Mouse (Mus musculus) forebrain, embryonic 10.5 days (tissue): ENCODE measurements at regions not wholly inside any gene's neighbourhood (a gene's known extent, or its start where the extent isn't known, plus 50 kb on each side); places are given as distances from the start of the nearest gene placed in this dataset.

Source experiments
- DNase-seq: peaks from one replicate; pipeline ENCODE4 v3.0.0-alpha.2; 2017; ENCODE audit warnings: low spot score; ENCODE audit errors: extremely low spot score
- H3K27ac ChIP-seq: fragments of 300-500 bp; sonication (generic); 2 replicates; pipeline ENCODE4 v1.5.1; 2016; ENCODE audit warnings: mild to moderate bottlenecking
- H3K27me3 ChIP-seq: fragments of 300-500 bp; sonication (generic); 2 replicates; pipeline ENCODE4 v1.6.1; 2016; ENCODE audit warnings: mild to moderate bottlenecking; ENCODE audit not compliant: poor library complexity, severe bottlenecking
- H3K36me3 ChIP-seq: fragments of 300-500 bp; sonication (generic); replicated peaks from 2 replicates; pipeline ENCODE4 v1.6.1; 2016; ENCODE audit warnings: mild to moderate bottlenecking, moderate library complexity
- H3K4me1 ChIP-seq: fragments of 300-500 bp; sonication (generic); 2 replicates; pipeline ENCODE4 v1.6.1; 2016
- H3K4me3 ChIP-seq: fragments of 300-500 bp; sonication (generic); 2 replicates; pipeline ENCODE4 v1.5.1; 2016; ENCODE audit warnings: mild to moderate bottlenecking, moderate library complexity
- H3K9me3 ChIP-seq: fragments of 300-500 bp; sonication (generic); 2 replicates; pipeline ENCODE4 v1.6.1; 2016; ENCODE audit warnings: mild to moderate bottlenecking, moderate library complexity
- WGBS: fragments of 180-500 bp; shearing (Covaris S2); methylation state at CpG from one replicate; pipeline ENCODE4 v1.1.7; 2016; 5-methylcytosine and 5-hydroxymethylcytosine counted together

DNA sequence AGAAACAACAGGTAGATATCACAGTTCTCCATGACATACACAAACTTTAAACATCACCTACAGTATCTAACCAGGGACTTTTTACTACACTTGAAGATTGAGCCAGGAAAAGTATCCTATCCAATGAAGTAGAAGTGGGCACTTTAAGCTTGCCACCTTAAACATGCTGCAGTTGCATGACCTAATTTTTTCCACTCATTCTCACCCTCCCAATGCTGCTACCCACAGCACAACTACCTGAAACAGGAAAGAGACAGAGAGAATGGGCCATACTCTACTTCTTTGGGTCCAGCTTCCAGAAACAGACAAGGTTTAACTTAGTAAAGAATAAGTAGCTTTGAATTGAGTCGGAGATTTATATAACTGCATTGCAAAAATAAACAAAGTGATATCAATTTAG, 594.9 kb upstream of the Mpdz start:
- WGBS, result 93% methylated on average over 1 of the region's 1 CpGs
- Histone ChIP-seq H3K27me3 (no peaks in the 10 kb centered on the region), H3K27ac (no peak overlapping the region), H3K36me3 (no peaks in the 10 kb centered on the region), H3K9me3 (no peaks in the 10 kb centered on the region), H3K4me1 (peaks cover 7% of the 10 kb centered on the region), H3K4me3 (no peak overlapping the region)
- DNase-seq, result no peak

DNA sequence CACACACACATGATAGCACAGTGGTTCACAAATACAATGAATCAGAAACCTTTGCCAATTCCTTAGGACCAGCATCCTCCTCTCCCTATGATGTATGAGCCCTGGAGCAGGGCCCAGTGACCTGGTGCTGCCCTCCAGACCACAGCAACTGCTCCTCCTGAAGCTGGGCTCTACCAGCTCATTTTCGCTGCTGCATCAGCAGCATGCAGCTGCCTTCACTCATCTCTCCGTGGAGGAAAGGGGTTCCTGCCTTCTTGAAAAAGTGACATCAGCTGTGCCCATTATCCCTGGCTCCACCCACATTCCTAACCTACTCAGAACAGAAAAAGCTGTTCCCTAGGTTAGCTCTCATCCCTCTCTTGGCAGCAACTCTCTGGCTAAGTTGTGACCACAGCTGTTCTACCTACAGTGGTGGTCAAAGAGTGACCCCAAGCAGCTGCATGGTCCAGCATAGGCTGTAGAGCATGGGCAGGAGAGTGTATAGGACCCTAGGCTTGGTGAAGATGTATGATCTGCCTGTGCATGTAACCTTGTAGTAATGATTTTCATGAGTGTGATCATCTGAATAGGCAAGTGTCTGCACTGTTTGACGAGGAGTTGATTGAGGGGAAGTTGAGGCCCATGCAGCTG, 592.6 kb upstream of the Mpdz start:
- H3K36me3 ChIP-seq, result no peaks in the 10 kb centered on the region
- H3K27ac ChIP-seq, result no peak overlapping the region
- H3K4me1 ChIP-seq, result peaks cover 7% of the 10 kb centered on the region
- H3K9me3 ChIP-seq, result no peaks in the 10 kb centered on the region
- 37% methylated on average over 3 of the region's 3 CpGs for WGBS
- DNase-seq, result no peak
- 0 out of 2 replicates have a peak, but pooled peaks cover 10% of the 10 kb centered on the region for H3K27me3 ChIP-seq
- H3K4me3 ChIP-seq, result no peak overlapping the region

DNA sequence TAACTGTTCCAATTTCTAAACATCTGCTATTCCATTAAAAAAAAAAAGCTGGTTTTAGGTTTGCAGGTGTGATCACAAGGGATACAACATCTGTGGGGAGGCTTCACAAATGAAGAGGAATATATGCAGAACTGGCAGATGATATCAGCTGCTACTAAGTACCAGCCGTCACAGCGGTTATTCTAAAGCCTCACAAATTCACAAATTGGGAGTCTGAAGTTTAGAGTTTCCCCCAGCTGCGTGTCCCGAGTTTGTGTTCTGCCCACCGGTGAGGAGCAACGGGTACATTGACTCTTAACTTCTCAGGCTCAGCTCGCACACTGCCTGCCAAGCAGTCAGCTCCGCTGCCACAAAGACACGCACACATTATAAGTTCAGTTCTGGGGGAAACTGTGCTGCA, 586.6 kb upstream of the Mpdz start:
- Histone ChIP-seq H3K4me3 (no peak overlapping the region), H3K27ac (no peak overlapping the region), H3K27me3 (peaks cover 26% of the 10 kb centered on the region), H3K36me3 (no peaks in the 10 kb centered on the region), H3K4me1 (peaks cover 35% of the 10 kb centered on the region), H3K9me3 (no peaks in the 10 kb centered on the region)
- no peak for DNase-seq
- WGBS, result 88% methylated on average over 9 of the region's 9 CpGs

DNA sequence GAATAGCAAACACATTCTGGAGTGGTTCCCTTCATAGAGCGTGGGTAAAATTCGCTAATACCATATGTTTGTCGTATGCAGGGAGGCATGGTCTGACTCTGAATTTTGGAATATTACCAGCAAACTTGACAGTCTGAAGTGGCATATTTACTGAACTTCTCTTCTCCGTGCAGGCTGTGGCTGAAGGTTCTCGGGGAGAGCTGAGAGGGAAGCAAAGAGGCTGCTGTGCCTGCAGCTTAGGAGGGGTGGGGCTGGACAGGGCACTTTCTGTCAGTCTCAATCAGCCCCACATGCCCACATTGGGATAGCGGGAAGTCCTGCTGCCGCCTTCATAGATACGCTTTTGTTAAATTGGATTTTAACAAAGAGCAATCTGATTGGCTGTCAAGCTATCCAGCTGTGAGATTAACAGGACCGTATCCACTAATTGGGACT, 584.8 kb upstream of the Mpdz start:
- peak; percentile 49 for DNase-seq
- H3K27ac ChIP-seq, result peak overlapping the region; percentile 48; the same call in 1 of the 2 replicates
- H3K27me3 ChIP-seq, result peaks cover 26% of the 10 kb centered on the region
- H3K4me1 ChIP-seq, result peaks cover 35% of the 10 kb centered on the region
- H3K4me3 ChIP-seq, result no peak overlapping the region
- no peaks in the 10 kb centered on the region for H3K36me3 ChIP-seq
- no peaks in the 10 kb centered on the region for H3K9me3 ChIP-seq
- 40% methylated on average over 9 of the region's 9 CpGs for WGBS

DNA sequence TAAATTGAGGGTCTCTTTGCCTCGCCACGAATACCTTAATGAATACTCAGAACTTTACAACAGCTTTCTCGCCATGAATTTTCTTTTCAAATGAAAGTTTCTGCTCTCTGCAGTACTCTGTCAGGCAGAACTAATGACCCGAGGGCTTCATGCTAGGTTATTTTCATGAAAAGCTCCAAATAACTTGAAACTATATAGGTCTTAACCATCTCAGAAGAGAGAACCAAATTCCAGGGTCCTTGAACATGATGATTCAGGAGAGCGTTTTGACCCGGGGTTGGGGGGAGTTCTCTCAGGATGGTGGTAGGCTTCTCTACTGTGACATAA, 558.8 kb upstream of the Mpdz start:
- WGBS, result 90% methylated on average over 6 of the region's 6 CpGs
- no peaks in the 10 kb centered on the region for H3K27me3 ChIP-seq

DNA sequence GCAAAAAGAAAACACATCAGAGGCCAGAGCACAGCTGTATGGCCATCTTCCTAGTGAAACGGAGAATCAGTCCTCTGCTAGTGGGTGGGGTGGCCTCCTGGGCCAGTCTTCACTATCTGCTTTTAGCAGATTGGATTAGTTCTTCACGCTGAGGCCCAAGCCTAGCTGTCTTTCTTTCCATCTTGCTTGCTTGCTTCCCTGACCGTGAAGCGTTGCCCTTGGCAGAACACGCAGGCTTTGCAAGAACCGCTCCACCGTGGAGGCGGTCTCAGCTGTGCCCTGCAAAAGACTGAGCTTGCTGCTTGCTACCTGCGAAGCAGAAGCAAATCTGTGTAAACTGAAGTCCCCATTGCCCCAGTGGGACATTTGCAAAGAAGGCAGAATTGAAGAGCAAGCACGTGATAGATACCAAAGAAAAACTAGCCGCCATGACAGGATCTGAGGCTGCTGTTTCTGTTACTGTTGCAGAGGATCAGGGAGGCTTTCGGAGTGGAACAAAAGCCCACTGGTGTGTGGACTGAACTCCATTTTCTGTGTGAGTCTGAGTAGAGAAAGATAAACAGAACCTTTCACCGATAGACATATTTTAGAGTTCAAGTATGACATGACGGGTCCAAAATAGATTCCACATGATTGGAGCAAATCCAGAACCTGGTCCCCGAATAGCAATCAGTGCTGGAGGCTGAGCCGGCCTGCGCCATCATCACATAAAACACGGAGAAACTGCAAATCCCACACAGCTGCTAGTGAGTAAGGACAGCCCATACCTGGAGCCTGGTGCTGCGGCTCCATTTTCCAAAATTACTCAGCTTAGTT, 558.2 kb upstream of the Mpdz start:
- Histone ChIP-seq H3K4me3 (no peak overlapping the region), H3K27me3 (no peaks in the 10 kb centered on the region), H3K27ac (0 out of 2 replicates have a peak overlapping the region, but pooled peaks have one; percentile 35), H3K4me1 (peaks cover 8% of the 10 kb centered on the region), H3K36me3 (no peaks in the 10 kb centered on the region), H3K9me3 (no peaks in the 10 kb centered on the region)
- no peak for DNase-seq
- WGBS, result 90% methylated on average over 19 of the region's 19 CpGs

More for the DNA sequence above, 558.8 kb upstream of the Mpdz start:
- no peak for DNase-seq
- Histone ChIP-seq H3K9me3 (no peaks in the 10 kb centered on the region), H3K4me1 (peaks cover 8% of the 10 kb centered on the region), H3K27ac (no peak overlapping the region), H3K4me3 (no peak overlapping the region), H3K36me3 (no peaks in the 10 kb centered on the region)

DNA sequence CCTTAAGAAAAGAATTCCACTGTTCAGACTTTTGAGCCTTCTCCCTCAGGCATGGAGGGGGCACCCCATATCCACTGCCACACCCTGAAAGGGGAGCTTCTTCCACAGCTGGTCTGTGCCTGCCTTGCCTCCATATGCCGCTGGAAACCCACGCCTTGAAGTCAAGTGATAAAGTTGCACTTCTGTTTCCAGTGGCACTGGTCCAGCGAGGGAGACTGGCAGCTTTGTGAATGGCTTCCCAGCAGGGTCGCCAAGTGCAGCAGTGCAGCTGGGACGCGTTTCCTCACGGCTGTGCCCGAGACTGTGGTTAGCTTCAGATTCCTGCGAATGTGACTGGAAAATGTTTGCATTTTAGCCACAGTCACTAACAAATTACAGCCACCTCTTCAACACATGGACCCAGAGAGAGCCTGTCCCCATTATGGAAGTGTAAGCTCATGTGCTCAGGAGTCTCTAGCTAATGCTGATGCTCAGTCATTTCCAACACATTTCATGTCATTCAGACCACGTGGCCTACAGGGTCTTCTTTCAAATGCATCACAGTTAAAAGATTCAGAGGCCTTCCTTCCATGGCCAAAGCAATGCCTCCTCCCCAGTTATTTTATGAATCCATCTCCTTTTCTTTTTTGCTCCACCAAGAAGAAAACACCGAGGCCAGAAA, 557.2 kb upstream of the Mpdz start:
- Histone ChIP-seq H3K27ac (no peak overlapping the region), H3K36me3 (no peaks in the 10 kb centered on the region), H3K9me3 (no peaks in the 10 kb centered on the region), H3K4me1 (peaks cover 8% of the 10 kb centered on the region), H3K4me3 (no peak overlapping the region), H3K27me3 (no peaks in the 10 kb centered on the region)
- DNase-seq, result no peak
- WGBS, result 70% methylated on average over 11 of the region's 11 CpGs

DNA sequence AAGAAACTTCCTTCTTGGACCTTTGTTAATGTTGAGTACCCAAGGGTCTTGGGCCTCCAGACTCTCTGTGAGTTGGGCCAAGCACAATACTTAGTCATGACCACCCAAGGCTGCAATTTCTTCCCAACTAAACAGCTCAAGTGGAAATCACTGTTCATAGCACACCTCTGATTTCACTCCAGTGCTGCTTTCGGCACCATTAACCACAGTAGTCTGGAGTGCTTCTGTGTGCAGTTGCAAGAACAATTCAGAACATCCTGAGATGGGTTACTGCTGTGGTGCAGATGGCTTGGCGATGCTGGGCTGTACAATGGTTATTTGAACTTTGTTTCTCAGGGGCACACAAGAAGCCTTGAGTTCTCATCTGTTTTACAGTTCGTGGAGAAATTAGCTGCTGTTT, 556.5 kb upstream of the Mpdz start:
- Histone ChIP-seq H3K27ac (no peak overlapping the region), H3K4me1 (peaks cover 8% of the 10 kb centered on the region), H3K9me3 (no peaks in the 10 kb centered on the region), H3K36me3 (no peaks in the 10 kb centered on the region), H3K4me3 (no peak overlapping the region), H3K27me3 (no peaks in the 10 kb centered on the region)
- no peak for DNase-seq
- 90% methylated on average over 3 of the region's 3 CpGs for WGBS

DNA sequence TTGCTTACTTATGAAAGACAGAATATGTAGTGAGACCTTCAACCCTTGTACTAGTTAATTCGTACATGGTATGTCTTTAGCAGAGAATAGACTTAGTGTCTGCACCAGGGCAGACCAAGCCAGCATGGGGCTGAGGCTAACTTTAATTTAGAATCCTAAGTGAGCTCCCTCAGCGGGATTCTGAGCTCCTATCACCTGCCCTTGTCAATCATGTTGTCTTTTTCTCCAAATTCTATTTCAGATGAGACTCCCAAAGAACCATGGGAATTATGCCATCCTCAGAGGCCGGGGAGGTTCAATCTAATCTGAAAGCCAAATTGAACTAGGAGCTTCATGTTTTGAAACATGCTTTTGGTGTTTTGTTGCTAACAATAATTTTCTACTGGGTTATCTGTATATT, 553.8 kb upstream of the Mpdz start:
- Histone ChIP-seq H3K36me3 (no peaks in the 10 kb centered on the region), H3K27me3 (no peaks in the 10 kb centered on the region), H3K4me1 (peaks cover 8% of the 10 kb centered on the region), H3K9me3 (no peaks in the 10 kb centered on the region), H3K27ac (no peak overlapping the region), H3K4me3 (no peak overlapping the region)
- 78% methylated on average over 3 of the region's 3 CpGs for WGBS
- no peak for DNase-seq

DNA sequence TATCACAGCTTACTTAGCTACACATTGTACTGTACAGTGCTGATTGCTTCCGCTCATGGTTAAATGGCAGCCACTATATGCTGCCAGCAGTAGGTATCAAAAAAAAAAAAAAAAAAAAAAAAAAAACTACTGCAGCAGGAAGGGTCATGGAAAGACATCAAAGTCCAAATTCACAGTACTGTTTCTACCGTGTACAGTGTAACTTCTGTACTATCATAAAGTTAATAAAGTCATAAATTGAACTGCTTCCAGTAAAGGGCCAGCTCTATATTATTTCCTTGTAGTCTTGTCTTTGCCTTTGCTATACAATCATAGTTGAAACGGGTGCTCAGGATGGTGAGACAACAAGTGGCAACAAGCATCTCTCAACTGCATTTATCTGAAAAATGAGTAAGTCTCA, 552.6 kb upstream of the Mpdz start:
- Histone ChIP-seq H3K9me3 (no peaks in the 10 kb centered on the region), H3K27ac (no peak overlapping the region), H3K27me3 (no peaks in the 10 kb centered on the region), H3K4me3 (no peak overlapping the region), H3K4me1 (peaks cover 4% of the 10 kb centered on the region), H3K36me3 (no peaks in the 10 kb centered on the region)
- DNase-seq, result no peak
- 95% methylated on average over 3 of the region's 3 CpGs for WGBS

DNA sequence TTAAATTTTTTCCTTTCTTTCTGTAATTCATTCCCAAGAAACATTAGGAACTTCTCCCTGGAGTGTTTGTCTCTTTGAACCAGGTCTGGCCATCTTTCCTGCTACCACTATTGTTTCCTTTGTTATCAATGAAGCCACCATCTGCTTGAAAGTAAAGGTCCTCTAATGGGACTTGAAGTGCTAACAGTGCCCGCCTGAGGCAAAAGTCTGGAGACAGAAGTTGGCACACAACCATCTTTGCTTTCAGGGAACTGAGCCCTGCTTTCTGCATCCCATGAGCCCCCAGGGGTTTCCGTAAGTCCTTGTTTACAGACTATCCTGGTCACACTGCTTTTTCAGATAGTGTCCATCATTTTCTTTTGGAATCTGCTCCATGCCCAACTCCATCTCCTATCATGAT, 546.2 kb upstream of the Mpdz start:
- Histone ChIP-seq H3K9me3 (no peaks in the 10 kb centered on the region), H3K27ac (no peak overlapping the region), H3K27me3 (no peaks in the 10 kb centered on the region), H3K4me3 (no peak overlapping the region), H3K36me3 (no peaks in the 10 kb centered on the region), H3K4me1 (no peaks in the 10 kb centered on the region)
- DNase-seq, result no peak
- 90% methylated on average over 2 of the region's 2 CpGs for WGBS

DNA sequence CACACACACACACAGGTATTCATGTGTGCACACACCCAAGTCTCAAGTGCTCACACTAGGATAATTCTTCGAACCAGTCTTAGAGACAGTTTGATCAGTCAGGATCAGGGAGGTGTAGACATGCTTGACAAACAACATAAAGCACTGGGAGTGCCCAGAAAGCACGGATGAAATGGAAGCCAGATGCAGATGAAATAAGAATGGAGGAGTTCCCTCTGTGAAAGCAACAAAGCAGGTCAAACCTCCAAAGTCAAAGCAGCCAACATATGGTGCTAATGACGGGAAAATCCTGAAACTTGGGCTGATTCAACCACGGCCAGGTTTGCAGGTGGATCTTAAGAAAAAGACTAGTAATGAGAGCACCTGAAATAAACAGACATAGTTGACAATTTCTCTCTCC, 544.0 kb upstream of the Mpdz start:
- H3K27me3 ChIP-seq, result no peaks in the 10 kb centered on the region
- WGBS, result 72% methylated on average over 4 of the region's 4 CpGs
- no peaks in the 10 kb centered on the region for H3K36me3 ChIP-seq
- no peaks in the 10 kb centered on the region for H3K9me3 ChIP-seq
- no peak overlapping the region for H3K4me3 ChIP-seq
- no peaks in the 10 kb centered on the region for H3K4me1 ChIP-seq
- DNase-seq, result no peak
- no peak overlapping the region for H3K27ac ChIP-seq

DNA sequence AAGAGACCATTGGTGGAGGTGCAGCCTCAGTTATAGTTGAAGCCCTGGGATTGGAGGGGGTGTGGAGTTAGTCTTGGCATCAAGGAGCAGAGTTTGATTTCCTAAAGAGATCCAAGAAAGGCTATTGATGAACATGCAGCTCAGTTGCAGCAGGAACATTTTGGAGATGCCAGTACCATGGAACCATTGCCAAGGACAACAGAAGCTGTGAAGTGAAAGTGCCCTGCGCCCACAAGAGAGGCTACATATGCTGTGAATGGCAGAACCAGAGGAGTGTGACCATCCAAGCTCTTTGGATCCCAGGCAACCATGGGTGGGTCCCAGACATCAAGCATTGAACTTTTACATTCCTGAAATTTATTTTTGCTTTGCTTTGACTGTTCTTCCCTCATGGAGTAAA, 539.2 kb upstream of the Mpdz start:
- H3K27ac ChIP-seq, result no peak overlapping the region
- 90% methylated on average over 1 of the region's 1 CpGs for WGBS
- DNase-seq, result no peak
- H3K9me3 ChIP-seq, result no peaks in the 10 kb centered on the region
- H3K36me3 ChIP-seq, result no peaks in the 10 kb centered on the region
- H3K4me3 ChIP-seq, result no peak overlapping the region
- no peaks in the 10 kb centered on the region for H3K27me3 ChIP-seq
- H3K4me1 ChIP-seq, result no peaks in the 10 kb centered on the region
